Mouse (Mus musculus) forebrain, embryonic 16.5 days (tissue): Measurements from ENCODE around the gene Mdga2. TPM values are rescaled to one million over a fixed set of nuclear protein-coding genes. Genes with fewer than 3 reads are reported as not detected.

Experiments
- ATAC-seq: fragments of 200-750 bp; cut with Nextera tagmentation; 2 replicates; pipeline ENCODE4 v1.8.0; 2017; ENCODE audit warnings: mild to moderate bottlenecking, moderate library complexity
- H3K27ac ChIP-seq: fragments of 300-500 bp; sonication (generic); 2 replicates; pipeline ENCODE4 v1.5.1; 2014; ENCODE audit warnings: low read length, control low read depth
- H3K27me3 ChIP-seq: fragments of 300-500 bp; sonication (generic); replicated peaks from 2 replicates; pipeline ENCODE4 v1.6.1; 2014; ENCODE audit warnings: low read length; ENCODE audit not compliant: control insufficient read depth, insufficient read depth
- H3K36me3 ChIP-seq: fragments of 300-500 bp; sonication (generic); 2 replicates; pipeline ENCODE4 v1.6.1; 2014; ENCODE audit not compliant: control insufficient read depth, insufficient read depth
- H3K4me1 ChIP-seq: fragments of 300-500 bp; sonication (generic); replicated peaks from 2 replicates; pipeline ENCODE4 v1.6.1; 2014; ENCODE audit warnings: low read length; ENCODE audit not compliant: control insufficient read depth, insufficient read depth
- H3K4me2 ChIP-seq: fragments of 300-500 bp; sonication (generic); 2 replicates; pipeline ENCODE4 v1.6.1; 2014; ENCODE audit warnings: mild to moderate bottlenecking, low read length, control low read depth
- H3K4me3 ChIP-seq: fragments of 300-500 bp; sonication (generic); replicated peaks from 2 replicates; pipeline ENCODE4 v1.5.1; 2014; ENCODE audit warnings: mild to moderate bottlenecking, low read length, control low read depth
- H3K9ac ChIP-seq: fragments of 300-500 bp; sonication (generic); replicated peaks from 2 replicates; pipeline ENCODE4 v1.6.1; 2014; ENCODE audit warnings: low read depth, low read length, control low read depth
- H3K9me3 ChIP-seq: fragments of 300-500 bp; sonication (generic); 2 replicates; pipeline ENCODE4 v1.6.1; 2016; ENCODE audit warnings: low read length; ENCODE audit not compliant: control insufficient read depth
- WGBS: fragments of 180-500 bp; shearing (Covaris S2); extraction: QIAGEN DNeasy Blood & Tissue Kit; methylation state at CpG from one replicate; pipeline ENCODE4 v1.1.7; 2014; 5-methylcytosine and 5-hydroxymethylcytosine counted together
- polyA plus RNA-seq: library from polyadenylated mRNA; unstranded; fragments of >200 nt; fragmentation: Nextera tagmentation; extraction: Ambion mirVana; gene quantifications from 2 replicates; pipeline ENCODE4 v1.2.1, GENCODE M21; 2015

Gene Mdga2
- polyA plus RNA-seq, 1 experiment from 2014 or later: 35.3 TPM

DNA sequence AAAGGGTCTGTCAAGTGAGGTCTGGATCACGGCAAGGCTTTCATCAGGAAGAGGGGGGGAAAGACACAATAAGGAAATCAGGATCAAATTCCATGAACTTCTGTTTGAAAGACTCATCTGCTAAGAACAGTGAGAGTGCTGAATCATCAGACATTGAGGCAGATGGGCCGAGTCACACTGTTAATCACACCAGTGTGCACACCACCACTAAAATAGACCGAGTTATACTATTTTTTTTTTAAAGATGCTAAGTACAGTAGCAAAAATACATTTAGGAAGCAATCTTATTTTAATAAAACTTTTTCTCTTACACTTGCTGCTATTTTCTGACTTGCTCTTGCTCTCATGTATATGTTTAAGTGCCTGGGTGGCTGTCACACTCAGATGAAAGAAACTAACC, 382.0 kb downstream of the Mdga2 start:
- Histone ChIP-seq H3K27ac (no peak overlapping the region), H3K27me3 (no peaks in the 10 kb centered on the region), H3K4me2 (no peak overlapping the region), H3K4me3 (no peak overlapping the region), H3K36me3 (no peaks in the 10 kb centered on the region), H3K4me1 (no peaks in the 10 kb centered on the region), H3K9me3 (no peaks in the 10 kb centered on the region), H3K9ac (no peak overlapping the region)
- no peak for ATAC-seq
- 60% methylated on average over 3 of the region's 3 CpGs for WGBS

- ATAC-seq: no peak
- H3K4me1 ChIP-seq: no peaks in the 10 kb centered on the region
Measured at GRCm38 (mm10) chr12:66755653-66756052, 466.7 kb downstream of the Mdga2 start.

GRCm38 (mm10) chr12:66734536-66734935, 487.8 kb downstream of the Mdga2 start:
- Histone ChIP-seq H3K4me2 (no peak overlapping the region), H3K27me3 (no peaks in the 10 kb centered on the region), H3K27ac (no peak overlapping the region), H3K4me1 (no peaks in the 10 kb centered on the region), H3K4me3 (no peak overlapping the region), H3K36me3 (no peaks in the 10 kb centered on the region), H3K9ac (no peak overlapping the region), H3K9me3 (no peaks in the 10 kb centered on the region)
- no peak for ATAC-seq
- WGBS: 85% methylated on average over 3 of the region's 3 CpGs

More at GRCm38 (mm10) chr12:66755653-66756052, 466.7 kb downstream of the Mdga2 start:
- no peak overlapping the region for H3K27ac ChIP-seq
- H3K36me3 ChIP-seq: no peaks in the 10 kb centered on the region
- no peak overlapping the region for H3K4me3 ChIP-seq
- H3K9me3 ChIP-seq: no peaks in the 10 kb centered on the region
- H3K9ac ChIP-seq: no peak overlapping the region
- H3K4me2 ChIP-seq: no peak overlapping the region
- H3K27me3 ChIP-seq: no peaks in the 10 kb centered on the region

DNA sequence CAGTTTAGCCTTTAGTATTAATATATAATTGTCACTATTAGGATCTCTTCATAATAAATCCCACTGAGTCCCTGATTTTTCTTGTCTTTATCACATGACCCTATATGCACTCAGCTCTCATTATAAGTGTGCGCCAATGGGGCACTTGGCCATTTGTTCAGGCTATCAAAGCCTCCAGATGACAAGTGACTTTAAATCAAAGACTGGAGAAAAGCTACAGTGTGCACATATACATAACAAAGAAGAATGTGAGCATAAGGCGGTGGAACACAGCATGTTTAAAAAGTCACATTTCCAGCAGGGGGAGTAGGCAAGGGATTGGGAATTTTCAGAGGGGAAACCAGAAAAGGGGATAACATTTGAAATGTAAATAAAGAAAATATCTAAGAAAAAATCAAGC, 497.9 kb downstream of the Mdga2 start:
- H3K9ac ChIP-seq: no peak overlapping the region
- no peak overlapping the region for H3K4me3 ChIP-seq
- peak; percentile 43; the same call in 1 of the 2 replicates for ATAC-seq
- no peaks in the 10 kb centered on the region for H3K27me3 ChIP-seq
- H3K27ac ChIP-seq: no peak overlapping the region
- 33% methylated on average over 2 of the region's 2 CpGs for WGBS
- H3K9me3 ChIP-seq: no peaks in the 10 kb centered on the region
- H3K4me2 ChIP-seq: no peak overlapping the region
- no peaks in the 10 kb centered on the region for H3K36me3 ChIP-seq
- H3K4me1 ChIP-seq: no peaks in the 10 kb centered on the region

DNA sequence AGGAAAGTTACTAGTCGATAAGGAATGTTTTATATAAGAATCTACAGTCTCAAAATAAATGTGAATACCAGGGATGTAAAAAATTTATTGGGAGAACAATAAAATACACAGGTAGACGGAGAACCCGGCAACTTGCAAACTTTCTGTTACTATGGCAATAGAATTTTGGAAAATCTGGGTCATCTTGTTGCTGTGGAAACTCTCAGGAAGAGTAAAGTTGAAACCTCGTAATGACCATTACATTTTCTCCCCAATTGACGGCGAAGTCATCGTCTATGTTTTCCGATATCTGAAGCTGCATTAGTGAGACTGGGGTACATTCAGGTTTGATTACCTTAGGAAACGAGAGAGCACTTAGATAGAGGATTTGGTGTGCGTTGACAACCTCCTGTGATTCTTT, 514.0 kb downstream of the Mdga2 start:
- H3K27ac ChIP-seq: no peak overlapping the region
- H3K9ac ChIP-seq: no peak overlapping the region
- 80% methylated on average over 10 of the region's 10 CpGs for WGBS
- no peaks in the 10 kb centered on the region for H3K4me1 ChIP-seq
- ATAC-seq: no peak
- H3K36me3 ChIP-seq: no peaks in the 10 kb centered on the region
- H3K27me3 ChIP-seq: no peaks in the 10 kb centered on the region
- no peak overlapping the region for H3K4me2 ChIP-seq
- no peaks in the 10 kb centered on the region for H3K9me3 ChIP-seq
- H3K4me3 ChIP-seq: no peak overlapping the region

- Histone ChIP-seq H3K4me1 (no peaks in the 10 kb centered on the region), H3K4me3 (no peak overlapping the region), H3K9me3 (no peaks in the 10 kb centered on the region), H3K9ac (no peak overlapping the region), H3K4me2 (no peak overlapping the region), H3K27ac (no peak overlapping the region), H3K36me3 (no peaks in the 10 kb centered on the region), H3K27me3 (no peaks in the 10 kb centered on the region)
- ATAC-seq: 0 out of 2 replicates have a peak, but pooled peaks have one; percentile 40
- 20% methylated on average over 2 of the region's 2 CpGs for WGBS
Measured at GRCm38 (mm10) chr12:66707431-66707830, 514.9 kb downstream of the Mdga2 start.

DNA sequence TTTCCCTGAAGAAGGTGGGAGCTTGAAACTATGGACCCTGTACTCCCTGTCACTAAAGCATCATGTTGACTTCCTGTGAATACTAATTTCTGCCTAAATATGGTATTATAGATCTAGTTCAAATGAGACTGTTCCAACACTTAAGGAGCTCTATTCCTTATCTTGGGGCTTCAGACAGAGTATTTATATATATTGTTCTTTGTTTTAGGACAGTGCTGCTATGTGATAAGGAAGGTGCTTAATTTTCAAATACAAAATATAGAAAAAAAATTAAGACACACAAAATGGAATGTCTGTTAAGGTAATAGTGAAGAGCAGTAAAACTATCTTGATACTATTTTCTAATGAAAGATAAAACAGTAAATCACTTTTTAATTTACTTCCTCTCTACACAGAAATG, 517.3 kb downstream of the Mdga2 start:
- Histone ChIP-seq H3K4me3 (no peak overlapping the region), H3K4me1 (no peaks in the 10 kb centered on the region), H3K36me3 (no peaks in the 10 kb centered on the region), H3K9ac (no peak overlapping the region), H3K4me2 (no peak overlapping the region), H3K27me3 (no peaks in the 10 kb centered on the region), H3K9me3 (no peaks in the 10 kb centered on the region), H3K27ac (no peak overlapping the region)
- ATAC-seq: no peak

- ATAC-seq: no peak
- Histone ChIP-seq H3K9me3 (no peaks in the 10 kb centered on the region), H3K4me1 (no peaks in the 10 kb centered on the region), H3K4me3 (no peak overlapping the region), H3K4me2 (no peak overlapping the region), H3K36me3 (no peaks in the 10 kb centered on the region), H3K27me3 (no peaks in the 10 kb centered on the region), H3K27ac (no peak overlapping the region), H3K9ac (no peak overlapping the region)
- 95% methylated on average over 3 of the region's 3 CpGs for WGBS
Measured at GRCm38 (mm10) chr12:66702781-66703180, 519.6 kb downstream of the Mdga2 start.

DNA sequence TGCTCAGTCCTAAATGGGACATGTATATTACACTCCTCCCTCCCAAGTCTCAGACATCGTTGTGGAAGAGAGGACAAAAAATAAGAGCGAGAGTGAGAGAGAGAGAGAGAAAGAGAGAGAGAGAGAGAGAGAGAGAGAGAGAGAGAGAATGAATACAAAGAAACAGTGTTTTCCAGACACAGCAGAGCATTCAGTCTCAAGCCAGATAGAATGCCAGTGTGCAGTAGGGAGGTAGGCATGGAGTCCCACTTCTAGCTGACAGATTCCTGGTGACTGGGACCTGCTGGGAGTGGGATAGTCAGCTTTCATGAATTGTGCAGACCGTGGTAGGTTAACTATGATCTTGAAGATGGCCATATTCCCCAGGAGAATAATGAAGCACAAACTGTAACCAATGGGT, 542.8 kb downstream of the Mdga2 start:
- Histone ChIP-seq H3K4me1 (no peaks in the 10 kb centered on the region), H3K4me2 (no peak overlapping the region), H3K27ac (no peak overlapping the region), H3K36me3 (no peaks in the 10 kb centered on the region), H3K9ac (no peak overlapping the region), H3K9me3 (no peaks in the 10 kb centered on the region), H3K4me3 (no peak overlapping the region), H3K27me3 (no peaks in the 10 kb centered on the region)
- ATAC-seq: no peak
- WGBS: 79% methylated on average over 3 of the region's 3 CpGs
